Mouse (Mus musculus) sigmoid colon, adult 10 weeks (tissue): ENCODE measurements around the gene Gm4846. TPM values are rescaled to one million over a fixed set of nuclear protein-coding genes. Genes with fewer than 3 reads are reported as not detected.

ENCODE experiments used
- polyA plus RNA-seq: library from polyadenylated mRNA; stranded (reverse); fragments of 350-450 nt; fragmentation: Illumina TruSeq; extraction: RNeasy Lipid Tissue Mini Kit (QIAGEN cat#74804); gene quantifications from one replicate; pipeline ENCODE4 v1.2.3, GENCODE M21; 2014; ENCODE audit warnings: low read depth, low replicate concordance

Gene Gm4846
- polyA plus RNA-seq, result not detected

DNA sequence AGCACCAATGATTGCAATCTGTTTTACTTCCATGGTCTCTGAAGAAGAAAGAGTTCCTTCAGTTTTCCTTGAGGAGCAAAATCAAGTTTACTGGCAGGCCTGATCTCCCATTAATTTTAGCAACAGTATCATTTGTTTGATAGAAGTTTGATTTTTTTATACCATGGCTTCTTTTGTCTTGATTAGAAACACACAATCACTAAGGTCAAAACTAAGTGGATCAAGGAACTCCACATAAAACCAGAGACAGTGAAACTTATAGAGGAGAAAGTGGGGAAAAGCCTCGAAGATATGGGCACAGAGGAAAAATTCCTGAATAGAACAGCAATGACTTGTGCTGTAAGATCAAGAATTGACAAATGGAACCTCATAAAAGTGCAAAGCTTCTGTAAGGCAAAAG, at the start of gene Gm4846:
Gene Gm4846 (minus strand): TSS at position 101 of the 400 bp plus-strand sequence.

Other genes with a start within 250 kb of the Gm4846 start
- gene Ildr2, start 243.4 kb downstream of the Gm4846 start, polyA plus RNA-seq, result 1.6 TPM
- gene Tada1, start 118.5 kb downstream of the Gm4846 start, polyA plus RNA-seq, result 25.9 TPM
- 9.8 TPM for gene Pogk, start 87.7 kb downstream of the Gm4846 start, polyA plus RNA-seq
- not detected for gene Gm4847, start 150.1 kb upstream of the Gm4846 start, polyA plus RNA-seq
- not detected for gene Fmo9, start 184.3 kb upstream of the Gm4846 start, polyA plus RNA-seq